Mouse (Mus musculus): ENCODE data around the gene Zfp219. TPM values are rescaled to one million over a fixed set of nuclear protein-coding genes. Genes with fewer than 3 reads are reported as not detected.

Zfp219 gene
- polyA plus RNA-seq, 1 experiment: 33.1 TPM

GRCm38 (mm10) chr14:52019051-52019589 is 1.4 kb downstream of the Zfp219 start:
- Histone ChIP-seq H3K27ac (ENCODE audit: insufficient read depth, low read length) (peak overlapping the region; percentile 81), H3K4me3 (ENCODE audit: insufficient read depth, low read length) (peak overlapping the region; percentile 79), H3K4me1 (ENCODE audit: control insufficient read depth, insufficient read depth, low read length) (peaks cover 15% of the 10 kb centered on the region)
- TF ChIP-seq CTCF (IDR thresholded peaks at IDR 0.05; ENCODE audit: borderline replicate concordance, insufficient read depth, low read length): peak; percentile 30; the same call in 1 of the 2 replicates
- TF ChIP-seq POLR2A (IDR thresholded peaks at IDR 0.05; ENCODE audit: low read depth, low read length): no peak

GRCm38 (mm10) chr14:52018248-52019050 is 2.1 kb downstream of the Zfp219 start:
- Histone ChIP-seq H3K27ac (ENCODE audit: insufficient read depth, low read length) (no peak overlapping the region), H3K4me3 (ENCODE audit: insufficient read depth, low read length) (0 out of 2 replicates have a peak overlapping the region, but pooled peaks have one; percentile 79), H3K4me1 (ENCODE audit: control insufficient read depth, insufficient read depth, low read length) (peaks cover 14% of the 10 kb centered on the region)
- no peak for TF ChIP-seq CTCF (IDR thresholded peaks at IDR 0.05; ENCODE audit: borderline replicate concordance, insufficient read depth, low read length)
- no peak for TF ChIP-seq POLR2A (IDR thresholded peaks at IDR 0.05; ENCODE audit: low read depth, low read length)

- TF ChIP-seq POLR2A (IDR thresholded peaks at IDR 0.05; ENCODE audit: low read depth, low read length): no peak
- no peak for TF ChIP-seq CTCF (IDR thresholded peaks at IDR 0.05; ENCODE audit: borderline replicate concordance, insufficient read depth, low read length)
- peaks cover 11% of the 10 kb centered on the region for H3K4me1 ChIP-seq (ENCODE audit: control insufficient read depth, insufficient read depth, low read length)
These were observed 2.9 kb downstream of the Zfp219 start for GRCm38 (mm10) chr14:52017662-52018061.

GRCm38 (mm10) chr14:52016625-52017405 is 3.7 kb downstream of the Zfp219 start:
- H3K27ac ChIP-seq (ENCODE audit: insufficient read depth, low read length): no peak overlapping the region; the same call in 1 of the 2 replicates
- H3K4me1 ChIP-seq (ENCODE audit: control insufficient read depth, insufficient read depth, low read length): peaks cover 9% of the 10 kb centered on the region
- no peak overlapping the region for H3K4me3 ChIP-seq (ENCODE audit: insufficient read depth, low read length)
- TF ChIP-seq POLR2A (IDR thresholded peaks at IDR 0.05; ENCODE audit: low read depth, low read length) (no peak), CTCF (IDR thresholded peaks at IDR 0.05; ENCODE audit: borderline replicate concordance, insufficient read depth, low read length) (no peak)

More at GRCm38 (mm10) chr14:52017662-52018061, 2.9 kb downstream of the Zfp219 start:
- H3K4me3 ChIP-seq (ENCODE audit: insufficient read depth, low read length): no peak overlapping the region
- H3K27ac ChIP-seq (ENCODE audit: insufficient read depth, low read length): no peak overlapping the region

GRCm38 (mm10) chr14:52015445-52016100 is 5.0 kb downstream of the Zfp219 start, which contains the start of gene Tmem253:
Gene Tmem253, plus strand, starts transcription at chr14:52015658.
- peak within 1 kb of the TSS; percentile 97 for H3K27ac ChIP-seq (ENCODE audit: insufficient read depth, low read length)
- peaks cover 8% of the 10 kb centered on the region for H3K4me1 ChIP-seq (ENCODE audit: control insufficient read depth, insufficient read depth, low read length)
- TF ChIP-seq CTCF (IDR thresholded peaks at IDR 0.05; ENCODE audit: borderline replicate concordance, insufficient read depth, low read length): no peak
- TF ChIP-seq POLR2A (IDR thresholded peaks at IDR 0.05; ENCODE audit: low read depth, low read length): no peak; the same call in 1 of the 2 replicates
- H3K4me3 ChIP-seq (ENCODE audit: insufficient read depth, low read length): peak within 1 kb of the TSS; percentile 56

- H3K4me1 ChIP-seq (ENCODE audit: control insufficient read depth, insufficient read depth, low read length): peaks cover 13% of the 10 kb centered on the region
These were observed 5.7 kb downstream of the Zfp219 start for GRCm38 (mm10) chr14:52014761-52015311.

GRCm38 (mm10) chr14:52014271-52014760 is 6.2 kb downstream of the Zfp219 start:
- peaks cover 13% of the 10 kb centered on the region for H3K4me1 ChIP-seq (ENCODE audit: control insufficient read depth, insufficient read depth, low read length)
- TF ChIP-seq POLR2A (IDR thresholded peaks at IDR 0.05; ENCODE audit: low read depth, low read length) (no peak), CTCF (IDR thresholded peaks at IDR 0.05; ENCODE audit: borderline replicate concordance, insufficient read depth, low read length) (no peak)
- peak overlapping the region; percentile 33; the same call in 1 of the 2 replicates for H3K4me3 ChIP-seq (ENCODE audit: insufficient read depth, low read length)
- no peak overlapping the region for H3K27ac ChIP-seq (ENCODE audit: insufficient read depth, low read length)

More at GRCm38 (mm10) chr14:52014761-52015311, 5.7 kb downstream of the Zfp219 start:
- TF ChIP-seq CTCF (IDR thresholded peaks at IDR 0.05; ENCODE audit: borderline replicate concordance, insufficient read depth, low read length) (no peak), POLR2A (IDR thresholded peaks at IDR 0.05; ENCODE audit: low read depth, low read length) (peak; percentile 84)
- peak overlapping the region; percentile 56 for H3K4me3 ChIP-seq (ENCODE audit: insufficient read depth, low read length)
- peak overlapping the region; percentile 97 for H3K27ac ChIP-seq (ENCODE audit: insufficient read depth, low read length)

- peak overlapping the region; percentile 33 for H3K4me3 ChIP-seq (ENCODE audit: insufficient read depth, low read length)
- H3K4me1 ChIP-seq (ENCODE audit: control insufficient read depth, insufficient read depth, low read length): peaks cover 13% of the 10 kb centered on the region
These were observed 6.7 kb downstream of the Zfp219 start for GRCm38 (mm10) chr14:52013771-52014219.

More at GRCm38 (mm10) chr14:52013771-52014219, 6.7 kb downstream of the Zfp219 start:
- peak overlapping the region; percentile 44 for H3K27ac ChIP-seq (ENCODE audit: insufficient read depth, low read length)
- TF ChIP-seq CTCF (IDR thresholded peaks at IDR 0.05; ENCODE audit: borderline replicate concordance, insufficient read depth, low read length) (no peak), POLR2A (IDR thresholded peaks at IDR 0.05; ENCODE audit: low read depth, low read length) (no peak)
